Mouse (Mus musculus) thymus, postnatal 25 days (tissue): ENCODE results near the gene Efhd1.

ENCODE experiments used
- DNase-seq: peaks from one replicate; pipeline ENCODE4 v3.0.0; 2022

The Efhd1 gene

DNA sequence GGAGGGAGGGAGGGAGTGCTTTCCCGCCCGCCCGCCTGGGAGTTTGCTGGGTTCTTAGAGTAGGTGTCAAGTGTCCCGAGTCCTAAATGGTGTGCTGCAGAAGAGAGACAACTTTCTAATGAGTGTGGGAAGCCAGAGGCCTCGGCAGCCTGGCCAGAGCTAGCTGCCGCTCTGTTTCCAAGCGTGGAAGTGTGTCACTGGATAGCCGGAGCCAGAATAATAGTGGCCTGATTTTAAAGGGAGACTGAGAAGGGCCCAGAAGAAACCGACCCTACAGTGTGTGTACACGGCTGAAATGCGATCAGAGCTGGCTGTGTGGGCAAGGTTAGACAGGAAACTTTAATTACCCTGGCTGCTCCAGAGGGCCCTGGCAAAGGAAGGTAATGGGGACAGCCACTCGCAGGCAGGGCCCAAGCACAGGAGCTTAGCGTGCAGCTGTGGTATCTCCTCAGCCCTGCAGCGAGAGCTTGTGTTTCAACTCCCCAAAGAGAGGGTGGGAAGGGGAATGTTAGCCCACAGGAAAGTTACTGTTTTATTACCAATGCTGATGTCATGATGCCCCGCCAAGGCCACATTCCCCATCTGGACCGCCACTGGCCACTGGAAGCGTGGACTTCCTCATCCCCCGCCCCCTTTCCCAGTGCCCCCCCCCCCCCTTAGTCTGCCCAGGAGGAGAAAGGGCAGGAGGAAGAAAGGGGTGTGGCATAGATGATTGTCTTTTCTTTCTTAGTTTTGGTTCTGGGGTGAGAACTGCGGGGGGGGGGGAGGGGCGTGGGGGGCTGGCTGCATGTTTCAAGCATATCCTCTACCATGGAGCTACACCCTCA is 6.7 kb downstream of the Efhd1 start:
- no peak for DNase-seq

DNA sequence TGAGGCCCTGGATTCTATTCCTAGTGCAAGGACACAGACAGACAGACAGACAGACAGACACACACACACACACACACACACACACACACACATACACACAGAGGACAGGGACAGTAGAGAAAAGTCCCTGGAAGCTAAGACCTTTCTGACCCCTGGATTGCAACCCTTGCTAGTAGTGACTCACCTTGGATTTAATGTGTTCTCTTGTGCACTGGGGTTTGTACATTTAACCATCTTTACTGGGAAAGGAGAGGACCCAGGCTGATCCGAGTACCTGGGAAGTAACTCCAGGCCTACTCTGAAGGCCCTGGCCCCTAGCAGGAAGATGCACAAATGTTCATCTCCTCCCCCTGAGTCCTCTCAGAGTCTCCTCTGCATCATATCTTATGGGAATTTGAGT is 7.4 kb downstream of the Efhd1 start:
- no peak for DNase-seq

GRCm38 (mm10) chr1:87272462-87272861 is 8.3 kb downstream of the Efhd1 start:
- no peak for DNase-seq

DNA sequence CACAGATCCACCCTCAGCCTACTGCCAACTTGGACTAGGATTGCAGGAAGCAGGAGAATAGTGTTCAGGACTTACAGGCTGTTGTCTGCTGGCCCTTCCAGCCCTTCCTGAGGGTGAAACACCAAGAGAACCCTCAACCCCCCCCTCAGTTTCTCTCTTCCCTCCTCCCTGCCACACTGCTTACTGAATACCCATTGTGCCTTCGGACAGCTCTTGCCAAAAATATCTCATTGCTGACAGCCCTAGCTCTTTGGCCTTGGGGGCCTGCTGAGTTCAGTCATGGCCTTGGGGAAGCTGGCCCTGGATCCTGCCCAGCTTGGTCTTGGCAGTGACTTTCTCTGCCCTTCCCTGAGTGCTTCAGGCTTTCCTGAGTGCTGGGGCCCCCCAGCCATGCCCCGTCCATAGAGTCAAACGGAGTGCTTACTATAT is 9.4 kb downstream of the Efhd1 start:
- no peak for DNase-seq

DNA sequence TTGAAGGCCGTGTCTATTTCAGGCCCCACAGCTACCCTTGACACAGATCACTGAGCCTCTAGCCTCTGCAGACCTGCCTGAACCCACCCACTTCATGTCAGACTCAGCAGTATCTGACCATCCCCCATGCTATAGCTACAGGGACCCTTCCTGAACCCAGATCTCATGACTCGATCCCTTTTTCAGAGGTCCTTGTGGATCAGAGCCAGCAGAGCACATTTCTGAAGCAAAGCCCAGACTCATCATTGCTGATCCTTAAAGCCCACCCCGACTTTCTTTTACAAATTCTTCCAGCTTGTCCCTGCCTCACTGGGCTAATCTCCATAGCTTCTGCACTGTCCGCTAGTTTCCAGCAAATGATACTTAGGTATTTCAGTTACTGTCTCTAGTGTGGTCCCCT is 10.0 kb downstream of the Efhd1 start:
- DNase-seq: no peak

- DNase-seq: no peak
Observed at GRCm38 (mm10) chr1:87275151-87275550, 11.0 kb downstream of the Efhd1 start.

- no peak for DNase-seq
Observed at GRCm38 (mm10) chr1:87276056-87276455, 11.9 kb downstream of the Efhd1 start.

DNA sequence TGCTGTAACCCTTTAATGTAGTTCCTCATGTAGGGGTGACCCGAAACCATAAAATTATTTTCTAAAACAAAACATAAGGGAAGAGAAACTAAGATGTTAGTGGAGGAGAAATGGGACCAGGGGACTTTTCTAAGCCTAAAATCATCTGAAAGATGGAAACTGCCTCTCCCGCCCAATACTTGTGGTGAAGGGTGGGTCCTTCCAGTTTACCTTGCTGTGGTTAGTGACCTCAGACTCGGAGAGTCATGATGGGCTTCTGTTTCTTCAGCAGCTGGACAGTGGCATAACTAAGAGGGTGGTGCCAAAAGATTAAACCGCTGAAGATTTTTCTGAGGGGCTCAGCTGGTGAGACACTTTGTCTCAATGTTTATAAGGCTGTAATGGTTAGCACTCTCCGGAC is 16.1 kb downstream of the Efhd1 start:
- no peak for DNase-seq

DNA sequence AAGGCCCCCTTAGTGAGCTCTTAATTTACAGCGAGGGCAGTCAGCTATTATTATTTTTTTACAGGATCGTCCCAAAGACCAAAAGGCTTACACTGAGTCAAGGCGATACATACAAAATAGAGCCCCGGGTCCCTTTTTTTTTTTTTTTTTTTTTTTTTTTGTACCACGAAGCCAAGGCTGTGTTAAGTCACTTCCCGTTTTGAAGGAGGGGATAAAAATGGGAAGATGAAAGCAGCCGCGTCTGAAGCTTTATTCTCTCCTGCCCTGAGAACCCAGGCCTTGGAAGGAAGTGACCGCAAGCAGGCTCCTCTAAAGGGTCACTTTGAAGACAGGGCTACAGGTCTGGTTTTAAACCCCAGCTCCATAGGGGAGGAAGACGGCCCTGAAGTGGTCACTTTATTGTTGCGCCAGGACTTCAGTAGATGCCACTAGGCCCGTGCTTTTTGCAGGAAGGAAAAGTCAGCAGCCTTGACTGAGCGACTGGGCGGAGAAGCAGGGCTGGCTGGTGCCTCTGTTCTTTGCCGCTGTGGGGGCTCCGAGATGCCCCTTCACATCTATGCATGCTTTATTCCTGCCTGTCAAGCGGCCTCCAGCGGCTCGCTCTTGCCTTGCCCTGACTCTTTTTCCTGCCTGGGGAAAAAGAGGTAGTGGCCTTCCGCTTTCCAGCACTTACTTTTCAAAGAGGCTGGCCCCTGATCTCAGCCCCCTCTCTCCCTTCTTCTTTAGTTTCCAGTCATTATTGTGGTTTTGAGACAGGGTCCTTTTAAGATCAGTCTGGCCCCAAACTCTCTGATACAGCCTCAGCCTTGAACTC is 17.6 kb downstream of the Efhd1 start:
- no peak for DNase-seq

DNA sequence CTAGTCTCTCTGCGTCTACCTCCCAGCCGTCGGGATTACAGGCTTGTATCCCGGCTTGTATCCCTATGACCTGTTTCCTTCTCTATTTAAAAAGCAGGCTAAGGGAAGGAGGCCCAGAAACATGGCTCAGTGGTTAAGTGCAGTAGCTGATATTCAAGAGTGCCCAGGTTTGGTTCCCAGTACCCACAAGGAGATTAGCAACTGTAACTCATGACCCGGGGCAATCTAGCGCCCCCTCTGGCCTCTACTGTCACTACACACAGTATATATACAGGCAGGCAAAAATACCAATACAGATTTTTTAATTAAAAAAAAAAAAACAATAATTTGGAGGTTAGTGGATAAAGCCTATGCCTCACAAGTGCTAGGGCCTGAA is 18.2 kb downstream of the Efhd1 start:
- DNase-seq: no peak

DNA sequence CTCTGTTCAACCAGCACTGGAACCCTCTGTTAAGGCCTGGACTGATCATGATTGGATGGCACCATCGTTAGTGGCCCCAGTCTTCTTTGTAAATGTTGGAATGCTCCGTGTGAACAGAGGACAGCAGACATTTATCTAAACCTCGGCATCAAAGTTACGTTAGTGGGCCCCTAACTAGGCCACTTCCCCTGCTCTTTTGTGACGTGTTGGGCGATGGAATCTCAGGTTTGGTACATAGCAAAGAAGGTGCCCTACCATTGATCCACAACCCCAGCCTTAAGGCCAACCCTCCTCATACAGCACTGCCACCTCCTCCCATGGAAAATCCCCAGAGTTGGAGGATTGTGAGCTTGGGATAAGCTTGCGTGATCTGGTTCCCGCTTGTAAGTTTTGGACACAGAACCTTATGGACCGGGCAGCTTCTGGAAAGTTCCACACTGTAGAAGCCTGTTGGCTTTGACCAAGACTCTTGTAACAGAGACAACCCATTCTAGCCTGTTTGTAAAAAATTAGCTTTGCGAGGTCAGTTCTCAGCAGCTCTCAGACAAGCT is 19.3 kb downstream of the Efhd1 start:
- no peak for DNase-seq

GRCm38 (mm10) chr1:87287105-87287504 is 22.9 kb downstream of the Efhd1 start:
- no peak for DNase-seq

GRCm38 (mm10) chr1:87291416-87291815 is 27.3 kb downstream of the Efhd1 start:
- no peak for DNase-seq

DNA sequence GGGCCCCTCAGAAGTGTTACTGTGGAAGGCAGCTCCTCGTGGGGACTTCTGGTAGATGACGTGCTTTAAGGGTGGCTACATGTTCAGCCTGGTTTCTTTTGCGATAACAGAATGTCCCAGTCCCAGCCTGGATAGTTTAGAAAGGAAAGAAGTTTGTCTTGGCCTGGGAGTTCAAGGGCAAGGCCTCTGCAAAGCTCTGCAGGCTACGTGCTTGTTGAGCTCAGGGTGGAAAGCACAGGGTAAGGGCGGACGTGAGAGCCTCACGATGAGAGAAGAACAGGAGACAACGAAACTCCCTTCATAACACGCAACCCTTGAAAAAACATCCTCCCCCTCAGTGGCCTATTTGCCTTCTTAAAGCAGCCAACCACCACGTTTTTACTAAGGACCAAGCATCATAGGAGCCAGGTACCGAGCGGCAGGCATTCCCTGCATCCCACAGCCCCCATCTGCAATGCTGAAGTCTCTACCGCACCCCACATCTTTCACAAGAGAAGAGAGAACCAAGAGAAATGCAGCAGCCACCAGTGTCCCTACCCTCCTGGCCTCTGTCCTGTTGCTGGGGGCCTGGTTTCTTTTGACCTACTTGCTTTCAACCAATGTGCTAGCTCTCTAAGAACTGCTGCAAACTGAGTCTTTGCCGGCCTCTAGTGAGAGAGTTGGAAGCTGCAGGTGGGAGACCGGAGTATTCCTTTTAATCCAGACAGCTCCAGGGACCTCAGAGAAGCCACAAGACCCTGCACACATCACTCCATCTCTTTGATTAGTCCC is 28.4 kb downstream of the Efhd1 start:
- no peak for DNase-seq

DNA sequence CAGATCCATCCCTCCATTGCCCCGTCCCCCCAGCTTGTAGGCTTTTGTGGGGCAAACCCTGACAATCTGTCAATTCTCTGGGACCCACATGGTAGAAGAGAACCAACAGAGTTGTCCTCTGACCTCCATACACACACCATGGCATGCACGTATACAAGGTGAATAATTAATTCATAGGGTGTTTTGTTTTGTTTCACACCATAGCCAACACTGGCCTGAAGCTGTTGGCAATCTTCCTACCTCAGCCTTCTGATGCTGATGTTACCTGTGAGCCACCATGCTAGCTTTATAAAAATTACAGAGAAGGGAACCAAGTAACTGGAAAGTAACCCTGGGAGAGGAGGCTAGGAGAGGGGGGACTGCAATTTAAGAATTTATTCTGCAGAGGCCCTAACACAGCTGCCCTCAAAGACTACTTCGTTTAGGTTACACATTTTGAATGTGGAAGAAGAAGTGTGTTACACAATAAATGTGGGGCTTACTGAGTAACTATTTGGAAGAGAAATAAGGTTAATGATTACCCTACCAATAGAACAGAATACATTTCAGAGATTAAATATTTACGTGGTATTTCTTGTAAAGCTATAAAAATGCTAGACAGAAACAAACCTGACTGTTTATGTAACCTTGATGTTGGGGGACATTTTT is 30.0 kb downstream of the Efhd1 start:
- no peak for DNase-seq

DNA sequence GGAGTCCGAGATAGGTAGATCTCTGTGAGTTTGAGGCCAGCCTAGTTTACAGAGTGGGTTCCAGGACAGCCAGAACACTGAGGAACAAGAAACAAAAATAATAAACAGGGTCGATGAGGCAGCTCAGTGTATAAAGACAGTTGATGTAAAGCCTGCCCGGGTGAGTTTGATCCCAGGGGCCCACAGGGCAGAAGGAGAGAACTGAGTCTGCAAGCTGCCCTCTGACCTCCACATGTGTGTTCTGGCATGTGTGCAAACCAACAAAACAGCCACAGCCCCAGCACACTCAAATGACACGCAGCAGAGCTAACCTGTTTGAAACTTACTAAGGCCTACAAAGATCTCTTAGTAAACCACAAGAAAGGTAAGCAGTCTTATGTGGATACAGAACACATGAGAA is 30.8 kb downstream of the Efhd1 start:
- DNase-seq: no peak

DNA sequence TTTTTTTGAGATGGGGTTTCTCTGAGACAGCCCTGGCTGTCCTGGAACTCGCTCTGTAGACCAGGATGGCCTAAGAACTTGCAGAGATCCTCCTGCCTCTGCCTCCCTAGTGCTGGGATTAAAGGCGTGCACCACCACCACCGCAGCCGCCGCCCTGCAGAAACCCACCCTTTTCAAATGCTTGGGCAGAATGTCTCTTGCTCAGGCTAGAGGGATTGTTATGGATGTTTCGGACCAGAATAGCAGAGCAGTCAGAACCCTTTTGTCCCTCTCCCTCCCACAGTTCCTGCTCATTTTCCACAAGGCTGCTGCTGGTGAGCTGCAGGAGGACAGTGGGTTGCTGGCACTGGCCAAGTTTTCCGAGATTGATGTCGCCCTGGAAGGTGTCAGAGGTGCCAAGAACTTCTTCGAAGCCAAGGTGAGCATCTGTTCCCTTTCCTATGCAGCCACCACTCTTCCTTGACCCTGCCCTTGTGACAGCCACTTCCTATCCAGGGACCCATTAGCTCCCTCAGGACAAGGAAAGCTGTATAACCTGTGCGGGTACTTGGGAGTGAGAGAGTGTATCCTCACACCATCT is 33.3 kb downstream of the Efhd1 start:
- no peak for DNase-seq

DNA sequence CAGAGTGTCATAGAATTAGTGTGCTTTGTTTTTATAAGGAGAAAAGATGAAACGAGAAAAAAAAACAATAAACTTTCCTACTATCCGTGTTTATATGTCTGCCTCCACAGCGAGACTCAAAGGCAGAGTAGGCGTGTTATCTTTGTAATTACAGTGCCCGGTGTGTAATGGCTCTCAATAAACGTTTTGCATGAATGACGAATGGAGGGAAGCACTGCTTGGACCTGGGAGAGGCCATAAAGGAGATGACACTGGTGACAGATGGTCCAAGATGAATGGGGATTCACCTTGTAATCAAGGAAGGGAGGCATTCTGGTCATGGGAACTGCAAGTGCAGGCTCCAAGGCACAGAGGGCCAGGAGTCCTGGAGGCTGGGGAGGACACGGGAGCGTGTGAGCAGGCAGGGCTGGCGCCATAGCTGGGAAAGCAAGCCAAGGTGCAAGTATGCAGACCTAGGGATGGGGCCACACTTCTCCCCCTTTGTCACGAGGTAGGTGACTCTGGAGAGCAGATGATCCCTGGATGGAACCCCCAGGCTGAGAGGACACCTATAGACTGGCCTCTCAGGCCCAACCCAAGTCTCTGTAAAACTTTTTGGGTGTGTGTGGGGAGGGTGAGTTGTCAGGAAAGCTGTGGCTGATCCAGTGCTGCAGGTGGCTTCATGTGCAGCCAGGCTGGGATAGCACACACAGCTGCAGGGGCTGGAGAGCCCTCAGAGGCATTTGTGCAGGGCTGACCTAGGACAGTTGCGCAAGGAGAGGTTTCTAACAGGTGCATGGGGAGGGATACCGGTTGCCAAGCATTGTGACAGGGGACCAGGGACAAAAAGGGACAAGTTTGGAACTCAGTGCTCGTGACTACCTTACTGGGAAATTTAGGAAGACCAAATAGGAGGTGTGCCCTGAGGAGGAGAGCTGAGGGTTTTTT is 36.5 kb downstream of the Efhd1 start:
- DNase-seq: no peak

- no peak for DNase-seq
Observed at GRCm38 (mm10) chr1:87301971-87302370, 37.8 kb downstream of the Efhd1 start.

- no peak for DNase-seq
Observed at GRCm38 (mm10) chr1:87308952-87309351, 44.8 kb downstream of the Efhd1 start.

GRCm38 (mm10) chr1:87309621-87310020 is 45.5 kb downstream of the Efhd1 start:
- DNase-seq: no peak
